Mouse (Mus musculus): Measurements from ENCODE around the gene Rps25. TPM values are rescaled to one million over a fixed set of nuclear protein-coding genes. Genes with fewer than 3 reads are reported as not detected.
"Not testable (repeated sequence)": the region's sequence is repeated elsewhere in the genome, so short reads cannot be mapped to it uniquely, and the experiment has no call there.

Gene Rps25
- polyA plus RNA-seq (2016; fragmentation: Nextera tagmentation; extraction: Ambion mirVana): 1,477 and 1,540 TPM in 2 replicates

DNA sequence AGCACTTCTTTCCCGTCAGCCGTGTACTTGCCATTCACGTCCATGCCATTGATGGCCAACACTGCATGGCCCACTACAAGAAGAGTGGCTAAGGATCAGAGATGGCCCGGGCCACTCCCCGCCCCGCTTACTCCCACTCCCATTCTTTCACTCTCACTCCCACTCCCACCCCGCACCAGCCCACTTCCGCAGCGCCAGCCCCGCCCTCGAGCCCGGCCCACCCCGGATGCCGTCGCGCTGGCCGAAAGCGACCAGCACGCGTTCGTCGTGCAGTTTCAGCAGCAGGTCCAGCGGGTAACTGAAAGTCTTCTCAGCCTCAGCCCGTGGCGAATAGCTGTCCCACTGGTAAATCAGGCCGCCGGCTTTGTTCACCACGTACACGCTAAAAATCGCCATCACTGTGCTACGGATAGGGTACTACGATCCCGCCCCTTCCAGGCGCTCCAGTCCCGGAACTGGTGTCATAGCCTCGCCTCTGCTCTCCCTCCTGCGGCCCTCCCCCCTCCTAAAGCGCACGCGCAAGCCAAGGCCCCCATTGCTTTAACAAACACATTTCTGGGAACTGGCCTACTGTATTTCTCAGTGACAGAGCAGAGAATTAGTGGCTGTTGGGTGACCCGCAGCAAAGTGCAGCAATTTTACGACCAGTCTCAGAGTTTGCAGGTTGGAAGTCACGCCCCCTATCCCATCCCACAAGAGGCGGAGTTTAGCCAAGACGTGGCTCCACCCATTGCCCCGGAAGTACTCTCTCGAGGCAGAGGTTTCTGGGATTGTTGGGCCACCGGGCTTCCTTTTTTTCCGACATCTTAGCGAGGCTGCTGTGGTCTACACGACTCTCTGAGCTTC, at the start of gene Rps25, which contains the start of gene Trappc4:
Gene Rps25, plus strand, starts transcription at position 234 of the 846 bp plus-strand sequence.
Gene Trappc4, minus strand, starts transcription at position 695 of the 846 bp plus-strand sequence.
- H3K27ac ChIP-seq: peak within 1 kb of the TSS; percentile 93
- H3K9me3 ChIP-seq: no peaks in the 10 kb centered on the region
- under 1% methylated on average over 51 of the region's 51 CpGs for WGBS
- peak within 1 kb of the TSS; percentile 74 for H3K9ac ChIP-seq
- peak; percentile 96 for ATAC-seq (ENCODE audit: low FRiP score)
- peak within 1 kb of the TSS; percentile 81 for H3K4me2 ChIP-seq
- peaks cover 19% of the 10 kb centered on the region for H3K4me1 ChIP-seq
- H3K36me3 ChIP-seq (replicated peaks): peaks cover 67% of the 10 kb centered on the region
- H3K4me3 ChIP-seq (replicated peaks): peak within 1 kb of the TSS; percentile 78
- no peaks in the 10 kb centered on the region for H3K27me3 ChIP-seq

DNA sequence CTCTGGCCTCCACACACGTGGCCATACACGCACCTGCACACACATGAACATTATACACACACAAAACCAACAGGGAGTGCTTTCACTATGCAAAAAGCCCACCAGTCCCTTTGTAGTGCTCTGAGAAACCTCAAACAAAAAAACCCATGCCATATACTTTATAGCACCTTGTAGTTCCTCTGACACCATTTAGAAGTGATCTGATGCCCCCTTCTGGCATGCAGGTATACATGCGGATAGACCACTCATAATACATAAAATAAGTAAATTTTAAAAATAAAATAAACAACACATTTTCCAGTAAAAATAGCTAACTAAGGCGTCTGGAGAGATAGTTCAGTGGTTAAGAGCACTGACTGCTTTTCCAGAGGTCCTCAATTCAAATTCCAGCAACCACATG, 49.7 kb upstream of the Rps25 start:
- no peak for ATAC-seq (ENCODE audit: low FRiP score)
- H3K9ac ChIP-seq: no peak overlapping the region
- H3K4me1 ChIP-seq: peaks cover 9% of the 10 kb centered on the region
- H3K36me3 ChIP-seq (replicated peaks): peaks cover 71% of the 10 kb centered on the region
- no peak overlapping the region for H3K27ac ChIP-seq
- H3K4me2 ChIP-seq: no peak overlapping the region
- H3K4me3 ChIP-seq (replicated peaks): no peak overlapping the region
- no peaks in the 10 kb centered on the region for H3K9me3 ChIP-seq
- no peaks in the 10 kb centered on the region for H3K27me3 ChIP-seq
- 77% methylated on average over 4 of the region's 4 CpGs for WGBS

DNA sequence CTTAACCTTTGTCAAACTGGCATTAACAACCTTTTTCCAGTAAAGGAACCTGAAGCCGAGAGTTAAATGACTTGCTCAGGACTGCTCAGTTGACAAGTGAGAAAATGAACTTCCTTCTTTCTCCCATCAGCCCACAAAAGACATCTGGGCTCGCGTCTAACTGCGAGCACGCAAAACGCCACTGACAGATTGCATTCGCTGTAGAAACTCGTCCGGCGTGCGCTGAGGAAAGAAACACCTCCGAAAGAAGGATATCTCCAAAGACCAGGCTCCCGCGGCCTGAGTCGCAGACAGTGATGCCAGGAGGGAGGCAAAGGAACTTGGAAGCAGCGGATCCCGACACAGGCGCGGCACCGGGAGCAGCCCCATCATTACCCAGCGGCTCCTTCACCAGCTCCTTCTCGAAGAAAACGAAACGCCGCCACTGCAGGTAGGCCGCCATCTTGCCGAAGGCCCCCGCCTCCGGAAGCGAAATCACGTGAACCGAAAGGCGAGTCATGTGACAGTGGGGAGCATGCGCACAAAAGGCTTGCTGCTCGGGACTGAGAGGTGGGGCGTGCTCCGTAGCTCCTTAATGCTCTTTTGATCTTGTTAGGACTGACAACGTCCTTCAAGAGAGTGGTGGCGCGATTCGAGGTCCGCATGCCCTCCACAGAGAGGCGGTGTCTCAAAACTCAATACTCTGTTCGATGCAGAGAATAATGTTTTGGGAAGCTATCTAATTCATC, 45.6 kb upstream of the Rps25 start, which contains the start of gene Vps11:
Gene Vps11, minus strand, starts transcription at position 481 of the 728 bp plus-strand sequence.
- Histone ChIP-seq H3K4me2 (peak within 1 kb of the TSS; percentile 88), H3K9ac (peak within 1 kb of the TSS; percentile 66), H3K4me3 (replicated peaks) (peak within 1 kb of the TSS; percentile 76), H3K9me3 (no peaks in the 10 kb centered on the region), H3K4me1 (peaks cover 9% of the 10 kb centered on the region), H3K27me3 (no peaks in the 10 kb centered on the region), H3K27ac (peak within 1 kb of the TSS; percentile 66), H3K36me3 (replicated peaks) (peaks cover 30% of the 10 kb centered on the region)
- under 1% methylated on average over 44 of the region's 44 CpGs for WGBS
- peak; percentile 95 for ATAC-seq (ENCODE audit: low FRiP score)

DNA sequence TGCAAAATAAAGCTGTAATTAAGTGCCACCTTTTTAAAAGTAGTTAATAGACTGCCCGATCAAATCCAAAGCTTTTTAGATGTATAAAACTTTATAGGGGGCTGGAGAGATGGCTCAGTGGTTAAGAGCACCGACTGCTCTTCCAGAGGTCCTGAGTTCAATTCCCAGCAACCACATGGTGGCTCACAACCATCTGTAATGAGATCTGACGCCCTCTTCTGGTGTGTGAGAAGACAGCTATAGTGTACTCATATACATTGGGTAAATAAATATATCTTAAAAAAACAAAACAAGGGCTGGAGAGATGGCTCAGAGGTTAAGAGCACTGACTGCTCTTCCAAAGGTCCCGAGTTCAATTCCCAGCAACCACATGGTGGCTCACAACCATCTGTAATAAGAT, 45.0 kb upstream of the Rps25 start:
- ATAC-seq (ENCODE audit: low FRiP score): 0 out of 2 replicates have a peak, but pooled peaks have one; percentile 6
- 44% methylated on average over 4 of the region's 4 CpGs for WGBS
- H3K27ac ChIP-seq: peak overlapping the region; percentile 66
- H3K4me2 ChIP-seq: peak overlapping the region; percentile 88
- H3K9ac ChIP-seq, H3K4me1 ChIP-seq, H3K9me3 ChIP-seq, H3K27me3 ChIP-seq: not testable (repeated sequence)
- H3K36me3 ChIP-seq (replicated peaks): peaks cover 24% of the 10 kb centered on the region
- H3K4me3 ChIP-seq (replicated peaks): peak overlapping the region; percentile 76

DNA sequence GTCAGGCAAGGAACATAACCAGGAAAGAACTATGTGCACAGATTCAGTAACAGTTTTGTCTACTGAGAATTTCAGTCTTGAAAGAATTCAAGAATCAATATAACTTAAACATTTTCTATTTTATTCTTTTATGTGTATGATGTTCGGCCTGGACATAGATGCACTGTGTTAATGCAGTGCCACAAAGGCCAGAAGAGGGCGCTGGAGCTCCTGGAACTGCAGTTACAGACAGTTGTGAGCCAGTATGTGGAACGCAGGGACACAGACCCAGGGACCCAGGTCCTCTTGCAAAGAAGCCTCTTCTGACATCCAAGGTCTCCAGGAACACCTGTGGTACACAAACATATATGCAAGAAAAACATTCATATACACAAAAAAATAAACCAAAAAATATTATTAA, 42.5 kb upstream of the Rps25 start:
- H3K27ac ChIP-seq: no peak overlapping the region
- H3K27me3 ChIP-seq: no peaks in the 10 kb centered on the region
- WGBS: 62% methylated on average over 3 of the region's 3 CpGs
- H3K4me2 ChIP-seq: no peak overlapping the region
- peaks cover 9% of the 10 kb centered on the region for H3K4me1 ChIP-seq
- no peak overlapping the region for H3K4me3 ChIP-seq (replicated peaks)
- ATAC-seq (ENCODE audit: low FRiP score): no peak
- no peaks in the 10 kb centered on the region for H3K9me3 ChIP-seq
- no peak overlapping the region for H3K9ac ChIP-seq
- peaks cover 2% of the 10 kb centered on the region for H3K36me3 ChIP-seq (replicated peaks)

DNA sequence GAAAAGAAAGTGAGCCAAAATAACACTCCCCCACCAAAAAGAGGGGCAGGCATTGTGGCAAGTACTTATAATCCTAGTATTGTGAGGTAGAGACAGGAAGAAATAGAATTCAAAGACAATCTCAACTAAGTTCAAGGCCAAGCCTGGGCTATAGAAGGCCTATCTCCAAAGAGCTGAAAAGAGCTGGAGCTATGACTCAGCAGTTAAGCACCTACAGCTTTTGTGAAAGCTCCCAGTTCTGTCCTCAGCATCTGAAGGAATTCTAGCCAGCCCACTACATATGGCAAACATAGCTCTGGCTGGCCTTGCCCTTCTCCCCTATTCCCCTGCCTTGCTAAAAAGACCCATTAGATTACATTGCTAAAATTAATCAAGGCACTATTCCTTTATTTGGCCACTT, 33.6 kb upstream of the Rps25 start:
- ATAC-seq (ENCODE audit: low FRiP score): no peak
- peaks cover 2% of the 10 kb centered on the region for H3K4me1 ChIP-seq
- no peaks in the 10 kb centered on the region for H3K27me3 ChIP-seq
- no peak overlapping the region for H3K9ac ChIP-seq
- no peaks in the 10 kb centered on the region for H3K9me3 ChIP-seq
- H3K27ac ChIP-seq: no peak overlapping the region
- no peak overlapping the region for H3K4me2 ChIP-seq
- H3K4me3 ChIP-seq (replicated peaks): no peak overlapping the region
- H3K36me3 ChIP-seq (replicated peaks): no peaks in the 10 kb centered on the region

DNA sequence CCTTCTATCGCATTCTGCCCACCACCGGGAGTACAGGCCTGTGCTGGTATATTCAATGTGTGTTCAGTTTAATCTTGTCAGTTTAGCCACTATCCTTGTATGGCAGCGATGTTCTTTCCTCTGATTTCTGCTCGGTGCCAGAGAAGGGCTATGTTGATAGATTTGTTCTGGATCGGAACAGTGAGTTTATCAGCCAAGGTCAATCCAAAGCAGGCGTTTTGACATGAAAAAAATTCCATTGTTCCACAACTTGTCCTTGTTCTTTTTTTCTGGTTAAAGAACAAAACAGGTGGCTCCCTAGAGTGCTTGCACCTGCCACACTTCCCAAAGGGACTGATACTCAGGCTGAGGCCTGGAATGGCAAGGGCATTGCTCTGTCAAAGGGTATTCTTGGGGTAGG, 30.8 kb upstream of the Rps25 start:
- no peaks in the 10 kb centered on the region for H3K27me3 ChIP-seq
- no peak overlapping the region for H3K27ac ChIP-seq
- H3K4me1 ChIP-seq: peaks cover 17% of the 10 kb centered on the region
- H3K4me3 ChIP-seq (replicated peaks): no peak overlapping the region
- no peak for ATAC-seq (ENCODE audit: low FRiP score)
- no peak overlapping the region for H3K4me2 ChIP-seq
- H3K36me3 ChIP-seq (replicated peaks): peaks cover under 1% of the 10 kb centered on the region; the same call in 1 of the 2 replicates
- no peaks in the 10 kb centered on the region for H3K9me3 ChIP-seq
- WGBS: 93% methylated on average over 6 of the region's 6 CpGs
- H3K9ac ChIP-seq: no peak overlapping the region

DNA sequence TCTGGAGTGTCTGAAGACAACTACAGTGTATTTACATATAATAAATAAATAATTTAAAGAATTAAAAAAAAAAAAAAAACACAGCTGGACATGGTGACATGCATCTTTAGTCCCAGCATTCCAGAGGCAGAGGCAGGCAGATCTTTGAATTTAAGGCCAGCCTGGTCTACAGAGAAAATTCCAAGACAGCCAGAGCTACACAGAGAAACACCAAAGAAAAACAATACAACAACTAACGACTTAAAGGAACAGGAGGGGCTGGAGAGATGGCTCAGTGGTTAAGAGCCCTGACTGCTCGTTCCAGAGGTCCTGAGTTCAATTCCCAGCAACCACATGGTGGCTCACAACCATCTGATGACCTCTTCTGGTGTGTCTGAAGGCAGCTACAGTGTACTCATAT, 29.6 kb upstream of the Rps25 start:
- H3K4me3 ChIP-seq (replicated peaks); H3K9ac ChIP-seq; H3K4me2 ChIP-seq; ATAC-seq (ENCODE audit: low FRiP score); H3K27me3 ChIP-seq; H3K9me3 ChIP-seq; H3K27ac ChIP-seq: not testable (repeated sequence)
- peaks cover 17% of the 10 kb centered on the region for H3K4me1 ChIP-seq
- 85% methylated on average over 2 of the region's 2 CpGs for WGBS
- H3K36me3 ChIP-seq (replicated peaks): peaks cover 12% of the 10 kb centered on the region

DNA sequence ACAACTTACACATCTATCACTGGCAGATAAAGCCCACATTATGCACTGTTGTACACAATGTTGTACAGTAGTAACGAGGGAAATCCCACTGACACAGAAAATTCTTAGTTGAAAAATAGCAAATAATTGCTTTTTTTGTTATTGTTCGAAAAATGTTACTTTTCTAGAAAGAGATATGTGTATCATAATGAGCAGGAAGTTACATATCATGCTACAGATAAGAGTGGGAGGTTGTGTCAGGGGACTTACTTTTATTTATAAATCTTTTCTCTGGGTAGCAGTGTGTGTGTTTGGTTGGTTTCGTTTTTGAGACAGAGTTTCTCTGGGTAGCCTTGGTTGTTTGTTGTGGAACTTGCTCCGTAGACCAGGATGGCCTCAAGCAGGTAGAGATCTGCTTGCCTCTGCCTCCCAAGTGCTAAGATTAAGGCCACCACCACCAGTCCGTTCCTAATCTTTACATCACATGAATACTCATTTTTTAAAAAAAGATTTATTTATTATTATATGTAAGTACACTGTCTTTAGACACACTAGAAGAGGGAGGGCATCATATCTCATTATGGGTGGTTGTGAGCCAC, 28.7 kb upstream of the Rps25 start:
- Histone ChIP-seq H3K36me3 (replicated peaks) (peaks cover 21% of the 10 kb centered on the region), H3K9ac (peak overlapping the region; percentile 60), H3K9me3 (no peaks in the 10 kb centered on the region), H3K4me3 (replicated peaks) (peak overlapping the region; percentile 90), H3K27me3 (no peaks in the 10 kb centered on the region), H3K4me2 (peak overlapping the region; percentile 97), H3K27ac (peak overlapping the region; percentile 85; the same call in 1 of the 2 replicates), H3K4me1 (peaks cover 17% of the 10 kb centered on the region)
- no peak for ATAC-seq (ENCODE audit: low FRiP score)
- 93% methylated on average over 5 of the region's 5 CpGs for WGBS

DNA sequence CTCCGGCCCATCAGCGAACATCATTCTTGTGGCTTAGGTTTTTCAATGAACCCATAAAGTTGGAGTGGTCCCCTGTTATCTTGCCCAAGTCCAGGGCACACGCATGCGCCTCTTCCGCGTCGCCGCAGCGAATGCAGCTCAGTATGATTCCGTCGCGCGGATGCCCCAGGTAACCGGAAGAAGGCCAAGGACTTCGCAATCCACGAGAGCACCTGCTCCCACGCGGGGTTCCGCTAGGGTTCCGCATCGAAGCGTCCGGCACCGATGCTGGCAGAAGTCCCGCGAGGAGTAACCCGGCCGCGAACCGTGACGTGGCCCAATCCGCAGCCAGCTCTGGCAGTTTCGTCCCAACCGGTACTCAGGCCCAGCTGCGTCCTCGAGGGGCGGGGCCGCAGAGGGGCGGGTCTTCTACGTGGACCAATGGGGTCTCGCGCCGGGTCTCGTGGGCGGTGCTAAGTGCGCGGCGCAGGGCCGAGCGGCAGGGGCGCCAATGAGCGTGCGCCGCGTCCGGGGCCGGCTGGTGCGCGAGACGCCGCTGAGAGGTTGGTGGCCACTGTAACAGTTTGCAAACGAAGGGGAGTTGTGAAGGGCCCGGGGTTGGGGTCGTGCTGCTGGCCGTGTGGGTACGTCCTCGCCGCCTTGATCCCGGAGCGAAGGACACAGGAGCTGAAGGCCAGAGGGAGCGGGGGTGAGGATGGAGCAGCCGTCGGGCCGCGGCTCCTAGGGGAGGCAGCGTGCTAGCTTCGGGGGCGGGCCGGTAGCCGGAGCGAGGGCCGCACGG, 27.7 kb upstream of the Rps25 start, which contains the start of gene Hyou1:
Gene Hyou1, plus strand, starts transcription at position 437 of the 781 bp plus-strand sequence.
- peak within 1 kb of the TSS; percentile 90 for H3K4me3 ChIP-seq (replicated peaks)
- H3K27me3 ChIP-seq: no peaks in the 10 kb centered on the region
- peaks cover 31% of the 10 kb centered on the region for H3K36me3 ChIP-seq (replicated peaks)
- H3K4me1 ChIP-seq: peaks cover 17% of the 10 kb centered on the region
- peak within 1 kb of the TSS; percentile 97 for H3K4me2 ChIP-seq
- WGBS: under 1% methylated on average over 82 of the region's 83 CpGs
- ATAC-seq (ENCODE audit: low FRiP score): peak; percentile 99
- peak within 1 kb of the TSS; percentile 85 for H3K27ac ChIP-seq
- peak within 1 kb of the TSS; percentile 92 for H3K9ac ChIP-seq
- H3K9me3 ChIP-seq: no peaks in the 10 kb centered on the region

DNA sequence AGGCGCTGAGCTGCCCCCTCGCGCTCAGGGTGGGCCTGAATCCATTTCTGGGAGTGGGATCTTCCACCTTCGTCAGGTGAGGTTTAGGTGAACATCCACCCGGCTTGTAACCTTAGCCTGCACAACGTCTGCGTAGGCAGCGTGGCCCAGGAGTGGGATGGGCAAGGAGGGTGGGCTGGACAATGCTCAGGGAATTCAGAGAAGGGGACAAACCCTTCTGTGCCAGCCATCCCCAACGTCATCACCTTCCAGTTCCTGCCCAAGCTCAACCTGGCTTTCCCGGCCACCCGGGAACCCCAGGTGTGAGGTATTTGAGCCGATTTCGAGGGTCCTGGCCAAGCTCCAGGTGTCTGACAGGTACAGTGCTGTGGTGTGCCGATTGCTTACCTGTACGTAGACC, 27.1 kb upstream of the Rps25 start:
- H3K27me3 ChIP-seq: no peaks in the 10 kb centered on the region
- peak; percentile 15 for ATAC-seq (ENCODE audit: low FRiP score)
- H3K36me3 ChIP-seq (replicated peaks): peaks cover 38% of the 10 kb centered on the region
- H3K9me3 ChIP-seq: no peaks in the 10 kb centered on the region
- H3K9ac ChIP-seq: peak overlapping the region; percentile 92
- H3K4me3 ChIP-seq (replicated peaks): peak overlapping the region; percentile 90
- 12% methylated on average over 15 of the region's 15 CpGs for WGBS
- peak overlapping the region; percentile 97 for H3K4me2 ChIP-seq
- peak overlapping the region; percentile 80 for H3K27ac ChIP-seq
- H3K4me1 ChIP-seq: peaks cover 17% of the 10 kb centered on the region

All from forebrain, embryonic 12.5 days (tissue).